Mouse (Mus musculus) neural tube, embryonic 11.5 days (tissue): Measurements from ENCODE around the gene Ptrhd1. TPM values are rescaled to one million over a fixed set of nuclear protein-coding genes. Genes with fewer than 3 reads are reported as not detected.

Source experiments
- ATAC-seq: fragments of 200-750 bp; cut with Nextera tagmentation; 2 replicates; pipeline ENCODE4 v1.8.0; 2017; ENCODE audit warnings: moderate number of reproducible peaks, mild to moderate bottlenecking, moderate TSS enrichment, moderate library complexity; ENCODE audit not compliant: insufficient read depth, low FRiP score, low TSS enrichment
- DNase-seq: peaks from one replicate; pipeline ENCODE4 v3.0.0-alpha.2; 2015; ENCODE audit warnings: low spot score
- H3K27ac ChIP-seq: fragments of 300-500 bp; sonication (generic); 2 replicates; pipeline ENCODE4 v1.5.1; 2014; ENCODE audit warnings: low read depth, mild to moderate bottlenecking, low read length
- H3K27me3 ChIP-seq: fragments of 300-500 bp; sonication (generic); 2 replicates; pipeline ENCODE4 v1.6.1; 2014; ENCODE audit warnings: mild to moderate bottlenecking, low read length, mixed read lengths; ENCODE audit not compliant: control insufficient read depth, insufficient read depth
- H3K36me3 ChIP-seq: fragments of 300-500 bp; sonication (generic); 2 replicates; pipeline ENCODE4 v1.6.1; 2014; ENCODE audit warnings: mild to moderate bottlenecking, low read length, moderate library complexity, mixed read lengths; ENCODE audit not compliant: control insufficient read depth, insufficient read depth
- H3K4me1 ChIP-seq: fragments of 300-500 bp; sonication (generic); 2 replicates; pipeline ENCODE4 v1.6.1; 2014; ENCODE audit warnings: low read length, mixed read lengths; ENCODE audit not compliant: control insufficient read depth, insufficient read depth
- H3K4me2 ChIP-seq: fragments of 300-500 bp; sonication (generic); 2 replicates; pipeline ENCODE4 v1.6.1; 2014; ENCODE audit warnings: low read depth, mild to moderate bottlenecking, moderate library complexity
- H3K4me3 ChIP-seq: fragments of 300-500 bp; sonication (generic); 2 replicates; pipeline ENCODE4 v1.5.1; 2014; ENCODE audit warnings: low read depth, low read length
- H3K9ac ChIP-seq: fragments of 300-500 bp; sonication (generic); 2 replicates; pipeline ENCODE4 v1.6.1; 2014; ENCODE audit warnings: mild to moderate bottlenecking, low read length
- H3K9me3 ChIP-seq: fragments of 300-500 bp; sonication (generic); 2 replicates; pipeline ENCODE4 v1.6.1; 2016; ENCODE audit warnings: low read length; ENCODE audit not compliant: control insufficient read depth
- WGBS: fragments of 180-500 bp; shearing (Covaris S2); extraction: QIAGEN DNeasy Blood & Tissue Kit; methylation state at CpG from one replicate; pipeline ENCODE4 v1.1.7; 2014; 5-methylcytosine and 5-hydroxymethylcytosine counted together
- polyA plus RNA-seq: library from polyadenylated mRNA; unstranded; fragments of >200 nt; fragmentation: Nextera tagmentation; extraction: Ambion mirVana; gene quantifications from 2 replicates; pipeline ENCODE4 v1.2.1, GENCODE M21; 2014

The Ptrhd1 gene
- polyA plus RNA-seq, 1 experiment from 2014 or later = 5.9 TPM

DNA sequence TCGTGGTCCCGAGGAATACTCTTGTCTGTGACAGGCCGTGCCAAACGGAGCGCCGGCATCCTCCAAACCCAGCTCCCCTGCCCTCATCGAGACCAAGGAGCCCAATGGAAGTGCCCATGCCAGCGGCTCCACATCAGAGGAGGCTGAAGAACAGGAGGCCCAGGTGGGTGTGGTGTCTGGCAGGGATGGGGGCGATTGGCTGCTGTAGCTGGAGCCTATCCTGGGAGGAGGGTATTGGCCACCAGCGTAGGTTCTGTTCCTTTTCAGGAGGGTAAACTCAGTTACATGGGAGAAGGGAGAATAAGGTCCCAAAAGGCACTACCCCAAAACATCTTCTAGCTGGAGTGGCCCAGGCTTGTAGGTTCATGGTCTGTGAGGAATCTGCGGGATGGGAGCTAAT lies 34.6 kb upstream of the Ptrhd1 start:
- no peaks in the 10 kb centered on the region for H3K27me3 ChIP-seq
- H3K36me3 ChIP-seq = no peaks in the 10 kb centered on the region; the same call in none of the 2 replicates
- H3K4me1 ChIP-seq = no peaks in the 10 kb centered on the region
- no peak overlapping the region for H3K9ac ChIP-seq
- no peak overlapping the region for H3K4me2 ChIP-seq
- ATAC-seq (no peak), DNase-seq (no peak)
- WGBS = 95% methylated on average over 11 of the region's 11 CpGs
- H3K4me3 ChIP-seq = no peak overlapping the region
- no peaks in the 10 kb centered on the region for H3K9me3 ChIP-seq
- H3K27ac ChIP-seq = no peak overlapping the region

GRCm38 (mm10) chr12:4201454-4202200 lies 32.2 kb upstream of the Ptrhd1 start:
- no peaks in the 10 kb centered on the region; the same call in none of the 2 replicates for H3K36me3 ChIP-seq
- H3K4me3 ChIP-seq = no peak overlapping the region
- H3K4me1 ChIP-seq = no peaks in the 10 kb centered on the region
- ATAC-seq (no peak), DNase-seq (no peak)
- no peak overlapping the region for H3K4me2 ChIP-seq
- WGBS = 91% methylated on average over 13 of the region's 13 CpGs
- no peaks in the 10 kb centered on the region for H3K9me3 ChIP-seq
- H3K27ac ChIP-seq = no peak overlapping the region
- H3K9ac ChIP-seq = no peak overlapping the region
- no peaks in the 10 kb centered on the region for H3K27me3 ChIP-seq

GRCm38 (mm10) chr12:4202206-4202605 lies 31.6 kb upstream of the Ptrhd1 start:
- H3K4me2 ChIP-seq = no peak overlapping the region
- no peak overlapping the region for H3K4me3 ChIP-seq
- no peak overlapping the region for H3K27ac ChIP-seq
- ATAC-seq (no peak), DNase-seq (no peak)
- H3K4me1 ChIP-seq = no peaks in the 10 kb centered on the region
- H3K36me3 ChIP-seq = no peaks in the 10 kb centered on the region; the same call in none of the 2 replicates
- 89% methylated on average over 4 of the region's 4 CpGs for WGBS
- H3K9ac ChIP-seq = no peak overlapping the region
- H3K27me3 ChIP-seq = no peaks in the 10 kb centered on the region
- H3K9me3 ChIP-seq = no peaks in the 10 kb centered on the region

- Histone ChIP-seq H3K36me3 (0 out of 2 replicates have a peak, but pooled peaks cover 1% of the 10 kb centered on the region), H3K9ac (no peak overlapping the region), H3K4me2 (no peak overlapping the region), H3K4me1 (no peaks in the 10 kb centered on the region), H3K27me3 (no peaks in the 10 kb centered on the region), H3K9me3 (no peaks in the 10 kb centered on the region), H3K4me3 (no peak overlapping the region), H3K27ac (no peak overlapping the region)
- DNase-seq = no peak
- 94% methylated on average over 11 of the region's 11 CpGs for whole genome bisulfite sequencing
- ATAC-seq = no peak
Observed at GRCm38 (mm10) chr12:4206106-4206505, 27.7 kb upstream of the Ptrhd1 start.

DNA sequence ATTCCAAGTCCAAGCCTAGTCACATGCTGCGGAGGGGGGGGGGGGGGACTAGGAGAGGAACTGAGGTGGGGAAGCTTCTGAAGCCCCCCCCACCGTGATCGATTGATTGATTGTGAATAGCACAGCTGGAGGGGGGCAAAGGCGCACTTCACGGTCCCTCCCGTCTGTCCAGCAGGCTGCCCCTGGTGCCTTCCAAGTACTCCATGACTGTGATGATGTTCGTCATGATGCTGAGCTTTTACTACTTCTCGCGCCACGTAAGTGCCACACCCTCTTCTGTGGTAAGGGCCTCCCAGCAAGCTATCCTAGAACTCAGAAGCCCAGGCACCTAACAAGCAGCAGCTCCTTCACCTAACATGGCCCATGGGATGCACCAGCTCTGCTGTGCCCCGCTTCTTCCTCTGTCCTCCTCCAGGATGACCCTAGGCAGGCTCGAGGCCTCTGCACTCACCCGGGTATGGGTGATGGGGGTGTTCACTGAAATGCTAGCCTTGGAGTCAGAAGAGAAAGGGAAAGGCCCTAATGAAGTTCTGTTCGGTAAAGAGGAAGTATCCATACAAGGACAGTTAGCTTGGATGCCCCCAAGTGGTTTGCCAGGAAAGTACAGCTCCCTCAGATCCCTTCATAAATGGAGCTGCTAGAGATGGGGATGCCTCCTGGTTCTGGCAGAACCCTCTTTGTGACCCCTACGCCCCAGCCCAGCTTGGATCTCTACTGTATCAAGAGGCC lies 25.3 kb upstream of the Ptrhd1 start:
- Histone ChIP-seq H3K27ac (no peak overlapping the region), H3K4me2 (no peak overlapping the region), H3K9me3 (no peaks in the 10 kb centered on the region), H3K36me3 (peaks cover 5% of the 10 kb centered on the region; the same call in 1 of the 2 replicates), H3K27me3 (no peaks in the 10 kb centered on the region), H3K4me3 (no peak overlapping the region), H3K9ac (no peak overlapping the region), H3K4me1 (no peaks in the 10 kb centered on the region)
- 82% methylated on average over 15 of the region's 15 CpGs for WGBS
- ATAC-seq (no peak), DNase-seq (no peak)

- H3K9ac ChIP-seq = no peak overlapping the region
- H3K36me3 ChIP-seq = peaks cover 5% of the 10 kb centered on the region; the same call in 1 of the 2 replicates
- H3K27me3 ChIP-seq = no peaks in the 10 kb centered on the region
- no peak overlapping the region for H3K27ac ChIP-seq
- 96% methylated on average over 9 of the region's 9 CpGs for WGBS
- no peaks in the 10 kb centered on the region for H3K4me1 ChIP-seq
- H3K4me3 ChIP-seq = no peak overlapping the region
- DNase-seq (no peak), ATAC-seq (no peak)
- H3K4me2 ChIP-seq = no peak overlapping the region
- H3K9me3 ChIP-seq = no peaks in the 10 kb centered on the region
Observed at GRCm38 (mm10) chr12:4209196-4209595, 24.6 kb upstream of the Ptrhd1 start.

GRCm38 (mm10) chr12:4211174-4211573 lies 22.7 kb upstream of the Ptrhd1 start:
- 93% methylated on average over 9 of the region's 9 CpGs for WGBS
- no peak for DNase-seq

GRCm38 (mm10) chr12:4212908-4213307 lies 20.9 kb upstream of the Ptrhd1 start:
- H3K36me3 ChIP-seq = peaks cover 10% of the 10 kb centered on the region
- DNase-seq = no peak
- ATAC-seq = no peak
- no peak overlapping the region for H3K9ac ChIP-seq
- no peaks in the 10 kb centered on the region for H3K4me1 ChIP-seq
- H3K4me2 ChIP-seq = no peak overlapping the region
- no peak overlapping the region for H3K4me3 ChIP-seq
- no peak overlapping the region for H3K27ac ChIP-seq
- no peaks in the 10 kb centered on the region for H3K9me3 ChIP-seq
- H3K27me3 ChIP-seq = no peaks in the 10 kb centered on the region
- 82% methylated on average over 8 of the region's 8 CpGs for WGBS

More at GRCm38 (mm10) chr12:4211174-4211573, 22.7 kb upstream of the Ptrhd1 start:
- no peak overlapping the region for H3K4me3 ChIP-seq
- H3K4me1 ChIP-seq = no peaks in the 10 kb centered on the region
- no peak overlapping the region for H3K9ac ChIP-seq
- no peaks in the 10 kb centered on the region for H3K9me3 ChIP-seq
- no peak for ATAC-seq
- H3K4me2 ChIP-seq = no peak overlapping the region
- peaks cover 10% of the 10 kb centered on the region for H3K36me3 ChIP-seq
- no peak overlapping the region for H3K27ac ChIP-seq
- H3K27me3 ChIP-seq = no peaks in the 10 kb centered on the region
